In the genomic region with DNA sequence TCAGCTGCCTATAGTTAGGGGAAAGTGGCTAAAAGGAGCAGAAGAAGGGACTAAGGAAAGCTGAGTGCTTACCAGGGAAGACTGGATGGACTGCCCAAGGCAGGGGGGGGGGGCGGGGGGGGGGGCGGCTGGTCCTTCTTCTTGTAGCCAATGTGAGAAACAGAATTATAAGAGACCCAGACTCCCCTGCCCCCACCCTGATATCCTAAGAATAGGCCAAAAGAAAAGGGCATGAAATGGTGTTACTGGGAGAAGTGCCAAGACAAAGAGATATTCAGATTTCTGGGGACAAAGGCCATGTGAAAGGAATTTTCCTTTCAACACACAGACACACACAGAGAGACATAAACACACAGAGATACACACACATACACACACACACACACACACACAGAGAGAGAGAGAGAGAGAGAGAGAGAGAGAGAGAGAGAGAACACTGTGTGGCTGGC, we compare ENCODE assay signal across 8 mouse cellular contexts.
DNase-seq lines count a peak whose midpoint lies in the region; ATAC-seq and TF ChIP-seq lines count a peak whose summit lies in the region.

No protein-coding gene starts in this region.

- H3K4me2 ChIP-seq in embryonic facial prominence, embryonic 15.5 days (replicated peaks) = no peak overlapping the region
- H3K4me2 ChIP-seq in intestine, embryonic 16.5 days (ENCODE audit: low read depth, low read length) = no peak overlapping the region

- 8% methylated on average over 2 of the region's 2 CpGs for WGBS in embryonic facial prominence, embryonic 15.5 days
- WGBS in intestine, embryonic 16.5 days = 17% methylated on average over 2 of the region's 2 CpGs
- 92% methylated on average over 2 of the region's 2 CpGs for WGBS in thymus, adult 2 months

- peak; percentile 22 for ATAC-seq in embryonic facial prominence, embryonic 15.5 days (ENCODE audit: insufficient number of reproducible peaks, low FRiP score, low TSS enrichment, low read depth)
- ATAC-seq in intestine, embryonic 16.5 days = peak; percentile 76

- TF ChIP-seq POLR2A in thymus, adult 2 months (IDR thresholded peaks at IDR 0.05; ENCODE audit: control insufficient read depth, extremely low read depth, insufficient read depth, low read length, poor library complexity) = no peak

- no peak overlapping the region for H3K4me3 ChIP-seq in gastrocnemius, adult 2 months
- no peak overlapping the region for H3K4me3 ChIP-seq in embryonic facial prominence, embryonic 15.5 days (replicated peaks)
- no peak overlapping the region for H3K4me3 ChIP-seq in intestine, embryonic 16.5 days (ENCODE audit: low read length)
- H3K4me3 ChIP-seq in thymus, adult 2 months (ENCODE audit: control insufficient read depth, insufficient read depth, low read length) = no peak overlapping the region

- intact Hi-C loops in gastrocnemius, adult 2 months (cut with DNase I) = no loop called here
- intact Hi-C loops in gastrocnemius, postnatal 36 days (cut with DNase I) = no loop called here

- H3K27ac ChIP-seq in gastrocnemius, adult 2 months = peak overlapping the region; percentile 57
- peak overlapping the region; percentile 83; the same call in 1 of the 2 replicates for H3K27ac ChIP-seq in embryonic facial prominence, embryonic 15.5 days (replicated peaks)
- H3K27ac ChIP-seq in intestine, embryonic 16.5 days (ENCODE audit: low read length) = peak overlapping the region; percentile 81
- no peak overlapping the region for H3K27ac ChIP-seq in thymus, adult 2 months (ENCODE audit: control insufficient read depth, insufficient read depth, low read length)

- DNase-seq in gastrocnemius, adult 2 months = no peak
- DNase-seq in gastrocnemius, postnatal 36 days = no peak
- DNase-seq in lung, postnatal 10 days = peak; percentile 76
- DNase-seq in thymus, postnatal 14 days = no peak
- DNase-seq in thymus, adult 2 months = no peak
- no peak for DNase-seq in cerebellum, adult 18-20 months

- H3K9me3 ChIP-seq in embryonic facial prominence, embryonic 15.5 days (replicated peaks) = no peaks in the 10 kb centered on the region
- no peaks in the 10 kb centered on the region for H3K9me3 ChIP-seq in intestine, embryonic 16.5 days (ENCODE audit: control insufficient read depth, low read length)

- H3K27me3 ChIP-seq in embryonic facial prominence, embryonic 15.5 days = no peaks in the 10 kb centered on the region
- no peaks in the 10 kb centered on the region for H3K27me3 ChIP-seq in intestine, embryonic 16.5 days (replicated peaks; ENCODE audit: control insufficient read depth, insufficient read depth, low read length)
- no peaks in the 10 kb centered on the region for H3K27me3 ChIP-seq in thymus, adult 2 months (ENCODE audit: control insufficient read depth, insufficient read depth, low read length)

- no peak overlapping the region for H3K9ac ChIP-seq in embryonic facial prominence, embryonic 15.5 days
- H3K9ac ChIP-seq in intestine, embryonic 16.5 days (ENCODE audit: low read depth, low read length) = no peak overlapping the region

- no peaks in the 10 kb centered on the region for H3K36me3 ChIP-seq in embryonic facial prominence, embryonic 15.5 days
- no peaks in the 10 kb centered on the region for H3K36me3 ChIP-seq in intestine, embryonic 16.5 days (ENCODE audit: control insufficient read depth, insufficient read depth, low read length)
- no peaks in the 10 kb centered on the region for H3K36me3 ChIP-seq in thymus, adult 2 months (ENCODE audit: control insufficient read depth, insufficient read depth, low read length)

- TF ChIP-seq CTCF in gastrocnemius, adult 2 months (IDR thresholded peaks at IDR 0.05) = no peak
- no peak for TF ChIP-seq CTCF in thymus, adult 2 months (IDR thresholded peaks at IDR 0.05; ENCODE audit: borderline replicate concordance, control insufficient read depth, extremely low read depth, insufficient read depth, low read length, poor library complexity)

- peaks cover 19% of the 10 kb centered on the region for H3K4me1 ChIP-seq in embryonic facial prominence, embryonic 15.5 days
- H3K4me1 ChIP-seq in intestine, embryonic 16.5 days (ENCODE audit: control insufficient read depth, insufficient read depth, low read length) = peaks cover 10% of the 10 kb centered on the region
- no peaks in the 10 kb centered on the region for H3K4me1 ChIP-seq in thymus, adult 2 months (replicated peaks; ENCODE audit: control insufficient read depth, insufficient read depth, low read length)
